Mouse (Mus musculus) cerebellum, adult 2 months (tissue): ENCODE results near the gene Krtap5-4. TPM values are rescaled to one million over a fixed set of nuclear protein-coding genes. Genes with fewer than 3 reads are reported as not detected.
A peak's percentile ranks its signal among the peaks of the same experiment; 100 is the strongest.
"Not testable (repeated sequence)": the region's sequence is repeated elsewhere in the genome, so short reads cannot be mapped to it uniquely, and the experiment has no call there.

ENCODE experiments used
- DNase-seq, 2 experiments: peaks; one replicate each; pipeline ENCODE4 v3.0.0; 2021
- H3K27ac ChIP-seq: fragments of 200-500 bp; 2 replicates; pipeline ENCODE4 v1.5.1; 2012; ENCODE audit warnings: low read length, control low read depth, inconsistent platforms; ENCODE audit not compliant: insufficient read depth
- H3K27me3 ChIP-seq: fragments of 200-500 bp; 2 replicates; pipeline ENCODE4 v1.6.1; 2012; ENCODE audit warnings: inconsistent platforms, mild to moderate bottlenecking, low read length, moderate library complexity; ENCODE audit not compliant: control insufficient read depth, insufficient read depth
- H3K4me1 ChIP-seq: fragments of 200-500 bp; 2 replicates; pipeline ENCODE4 v1.6.1; 2011; ENCODE audit warnings: low read length; ENCODE audit not compliant: control insufficient read depth, insufficient read depth
- H3K4me3 ChIP-seq: fragments of 200-500 bp; replicated peaks from 2 replicates; pipeline ENCODE3; 2011; ENCODE audit warnings: mild to moderate bottlenecking, low read depth, low read length, control low read depth; ENCODE audit not compliant: insufficient read depth
- CTCF ChIP-seq: fragments of 200-500 bp; IDR thresholded peaks from 2 replicates; pipeline ENCODE4 v1.5.1; 2011; ENCODE audit warnings: low read depth, mild to moderate bottlenecking, control low read depth, low read length, moderate library complexity, borderline replicate concordance; ENCODE audit not compliant: insufficient read depth
- POLR2A ChIP-seq: fragments of 200-500 bp; IDR thresholded peaks from 2 replicates; pipeline ENCODE4 v1.6.1; 2011; ENCODE audit warnings: low read length, control low read depth, borderline replicate concordance; ENCODE audit not compliant: insufficient read depth
- WGBS: fragments of 180-500 bp; shearing (Covaris S2); methylation state at CpG from one replicate; pipeline ENCODE4 v1.1.7; 2018; 5-methylcytosine and 5-hydroxymethylcytosine counted together
- polyA plus RNA-seq: library from polyadenylated mRNA; depleted of rRNA; stranded (reverse); fragments of >200 nt; gene quantifications from 2 replicates; pipeline ENCODE4 v1.2.3, GENCODE M21; 2012

Gene Krtap5-4
- polyA plus RNA-seq, 1 experiment = not detected

- WGBS = 47% methylated on average over 6 of the region's 6 CpGs
- no peak overlapping the region for H3K4me3 ChIP-seq
- peak; percentile 77 for TF ChIP-seq CTCF
- no peak for TF ChIP-seq POLR2A
- no peak overlapping the region for H3K27ac ChIP-seq
- peak; percentile 14 to 31 for DNase-seq
- H3K4me1 ChIP-seq = no peaks in the 10 kb centered on the region
- H3K27me3 ChIP-seq = no peaks in the 10 kb centered on the region
Measured at GRCm38 (mm10) chr7:142316558-142316957, 13.2 kb downstream of the Krtap5-4 start.

- WGBS = 92% methylated on average over 5 of the region's 5 CpGs
Measured at GRCm38 (mm10) chr7:142317216-142317615, 13.9 kb downstream of the Krtap5-4 start.

DNA sequence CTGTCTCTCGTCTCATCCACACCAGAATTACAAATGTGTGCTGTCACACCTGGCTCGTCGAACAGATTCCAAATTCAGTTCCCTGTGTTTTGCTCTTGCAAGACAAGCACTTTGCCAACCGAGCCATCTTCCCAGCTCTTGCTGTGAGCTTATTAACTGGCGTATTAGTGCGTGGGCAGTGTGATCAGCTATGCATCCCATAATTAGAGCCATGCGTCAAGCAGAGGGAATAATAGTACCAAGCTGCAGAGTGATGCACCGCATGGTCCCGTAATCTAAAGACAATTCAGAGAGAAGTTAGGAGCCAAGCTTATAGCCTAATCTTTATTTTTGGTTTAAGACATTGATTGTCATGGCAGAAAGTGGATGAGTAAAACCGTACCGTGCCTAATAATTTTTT is 15.8 kb downstream of the Krtap5-4 start:
- no peak for TF ChIP-seq POLR2A
- no peak for TF ChIP-seq CTCF
- 55% methylated on average over 11 of the region's 11 CpGs for WGBS
- Histone ChIP-seq H3K27ac (no peak overlapping the region), H3K27me3 (no peaks in the 10 kb centered on the region), H3K4me1 (no peaks in the 10 kb centered on the region), H3K4me3 (no peak overlapping the region)
- DNase-seq = no peak

More at GRCm38 (mm10) chr7:142317216-142317615, 13.9 kb downstream of the Krtap5-4 start:
- no peak overlapping the region for H3K27ac ChIP-seq
- H3K4me3 ChIP-seq = no peak overlapping the region
- no peaks in the 10 kb centered on the region for H3K27me3 ChIP-seq
- H3K4me1 ChIP-seq = no peaks in the 10 kb centered on the region
- no peak for DNase-seq
- TF ChIP-seq CTCF (no peak), POLR2A (no peak)

GRCm38 (mm10) chr7:142320906-142321305 is 17.6 kb downstream of the Krtap5-4 start:
- H3K27me3 ChIP-seq = no peaks in the 10 kb centered on the region
- H3K27ac ChIP-seq = no peak overlapping the region
- no peak for TF ChIP-seq POLR2A
- TF ChIP-seq CTCF = no peak
- H3K4me3 ChIP-seq = no peak overlapping the region
- WGBS = 59% methylated on average over 2 of the region's 2 CpGs
- DNase-seq = no peak
- no peaks in the 10 kb centered on the region for H3K4me1 ChIP-seq

- DNase-seq, H3K4me3 ChIP-seq, H3K27ac ChIP-seq, H3K27me3 ChIP-seq, H3K4me1 ChIP-seq: not testable (repeated sequence)
- WGBS = 71% methylated on average over 6 of the region's 10 CpGs
Measured at GRCm38 (mm10) chr7:142321637-142322306, 18.4 kb downstream of the Krtap5-4 start.

- Histone ChIP-seq H3K27ac (no peak overlapping the region), H3K4me3 (no peak overlapping the region), H3K27me3 (no peaks in the 10 kb centered on the region), H3K4me1 (no peaks in the 10 kb centered on the region)
- no peak for DNase-seq
- 95% methylated on average over 6 of the region's 6 CpGs for WGBS
- TF ChIP-seq POLR2A (no peak), CTCF (no peak)
Measured at GRCm38 (mm10) chr7:142322641-142323040, 19.3 kb downstream of the Krtap5-4 start.

DNA sequence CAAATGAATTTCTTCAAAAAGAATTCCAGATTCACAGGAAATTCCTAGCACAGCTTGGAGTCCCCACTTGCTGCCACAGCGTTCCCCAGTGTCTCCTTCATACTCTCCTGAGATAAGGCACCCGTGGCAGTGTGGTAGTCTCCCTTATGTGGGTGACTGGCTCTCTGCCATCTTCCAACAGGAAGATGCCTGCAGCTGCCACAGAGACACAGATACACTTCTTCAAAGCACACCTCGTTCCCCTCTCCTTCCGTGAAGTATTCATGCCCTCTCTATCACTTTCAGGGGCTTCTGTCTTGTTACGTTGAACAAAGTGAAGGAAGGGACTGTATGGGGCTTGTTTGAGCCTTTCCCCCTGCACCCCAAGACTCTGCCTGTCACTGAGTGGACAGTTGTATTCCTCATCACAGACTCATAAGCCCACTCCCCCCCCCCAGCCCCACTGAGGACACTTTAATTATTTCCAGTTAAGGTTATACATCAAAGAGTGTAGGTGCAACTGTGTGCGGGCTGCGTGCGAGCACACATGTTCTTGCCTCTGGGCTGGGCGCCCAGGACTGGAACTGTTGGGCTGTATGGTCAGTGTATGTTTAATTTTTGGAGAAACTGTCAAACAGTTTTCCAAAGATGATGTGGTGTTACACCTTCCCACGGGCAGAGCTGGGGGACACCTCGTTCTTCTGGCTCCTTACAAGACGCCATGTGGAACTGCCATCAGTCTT is 20.2 kb downstream of the Krtap5-4 start:
- H3K4me3 ChIP-seq = no peak overlapping the region
- 81% methylated on average over 12 of the region's 12 CpGs for WGBS
- TF ChIP-seq POLR2A (no peak), CTCF (no peak)
- no peaks in the 10 kb centered on the region for H3K27me3 ChIP-seq
- H3K4me1 ChIP-seq = no peaks in the 10 kb centered on the region
- H3K27ac ChIP-seq = no peak overlapping the region
- DNase-seq = no peak
